Mouse (Mus musculus) intestine, embryonic 14.5 days (tissue): Measurements from ENCODE around the gene Mrgprb3. TPM values are rescaled to one million over a fixed set of nuclear protein-coding genes. Genes with fewer than 3 reads are reported as not detected.

ENCODE experiments used
- ATAC-seq: fragments of 200-750 bp; cut with Nextera tagmentation; replicated peaks from 2 replicates; pipeline ENCODE4 v1.8.0; 2017; ENCODE audit warnings: low read depth, moderate number of reproducible peaks, moderate TSS enrichment, moderate library complexity; ENCODE audit not compliant: low FRiP score, low TSS enrichment
- DNase-seq: peaks from one replicate; pipeline ENCODE4 v3.0.0-alpha.2; 2018; ENCODE audit warnings: low spot score
- H3K27ac ChIP-seq: fragments of 300-500 bp; sonication (generic); 2 replicates; pipeline ENCODE4 v1.5.1; 2014; ENCODE audit warnings: low read depth, mild to moderate bottlenecking, control low read depth
- H3K27me3 ChIP-seq: fragments of 300-500 bp; sonication (generic); replicated peaks from 2 replicates; pipeline ENCODE4 v1.6.1; 2014; ENCODE audit warnings: low read length, control low read depth; ENCODE audit not compliant: control insufficient read depth, insufficient read depth
- H3K36me3 ChIP-seq: fragments of 300-500 bp; sonication (generic); 2 replicates; pipeline ENCODE4 v1.6.1; 2014; ENCODE audit warnings: low read length, control low read depth; ENCODE audit not compliant: control insufficient read depth, insufficient read depth
- H3K4me1 ChIP-seq: fragments of 300-500 bp; sonication (generic); replicated peaks from 2 replicates; pipeline ENCODE4 v1.6.1; 2014; ENCODE audit warnings: low read length, control low read depth, mixed read lengths; ENCODE audit not compliant: control insufficient read depth, insufficient read depth
- H3K4me2 ChIP-seq: fragments of 300-500 bp; sonication (generic); 2 replicates; pipeline ENCODE4 v1.6.1; 2014; ENCODE audit warnings: low read length
- H3K4me3 ChIP-seq: fragments of 300-500 bp; sonication (generic); 2 replicates; pipeline ENCODE4 v1.5.1; 2014; ENCODE audit warnings: low read depth, low read length, control low read depth, mixed read lengths
- H3K9ac ChIP-seq: fragments of 300-500 bp; sonication (generic); 2 replicates; pipeline ENCODE4 v1.6.1; 2014; ENCODE audit warnings: mild to moderate bottlenecking, low read length
- H3K9me3 ChIP-seq: fragments of 300-500 bp; sonication (generic); 2 replicates; pipeline ENCODE4 v1.6.1; 2016; ENCODE audit warnings: low read length, control low read depth; ENCODE audit not compliant: control insufficient read depth
- WGBS: fragments of 180-500 bp; shearing (Covaris S2); extraction: QIAGEN DNeasy Blood & Tissue Kit; methylation state at CpG from one replicate; pipeline ENCODE4 v1.1.7; 2014; 5-methylcytosine and 5-hydroxymethylcytosine counted together
- polyA plus RNA-seq: library from polyadenylated mRNA; unstranded; fragments of >200 nt; fragmentation: Nextera tagmentation; extraction: Ambion mirVana; gene quantifications from 2 replicates; pipeline ENCODE4 v1.2.1, GENCODE M21; 2014

Gene Mrgprb3
- polyA plus RNA-seq = not detected in 2 replicates

- Histone ChIP-seq H3K4me3 (no peak within 1 kb of the TSS), H3K27ac (no peak within 1 kb of the TSS), H3K27me3 (no peaks in the 10 kb centered on the region), H3K9me3 (no peaks in the 10 kb centered on the region), H3K9ac (no peak within 1 kb of the TSS), H3K4me2 (no peak within 1 kb of the TSS), H3K4me1 (no peaks in the 10 kb centered on the region), H3K36me3 (no peaks in the 10 kb centered on the region)
- DNase-seq (no peak), ATAC-seq (no peak)
- 89% methylated on average over 2 of the region's 2 CpGs for WGBS
Measured at GRCm38 (mm10) chr7:48643711-48644110, at the start of gene Mrgprb3. Mrgprb3 (minus strand) TSS chr7:48643811.

Other genes starting within 250 kb of the Mrgprb3 start
- gene Mrgprb1, start 187.5 kb downstream of the Mrgprb3 start, polyA plus RNA-seq = not detected in 2 replicates
- gene Mrgprx2, start 144.5 kb downstream of the Mrgprb3 start, polyA plus RNA-seq = not detected in 2 replicates
- gene Mrgprb2, start 85.7 kb downstream of the Mrgprb3 start, polyA plus RNA-seq = not detected in 2 replicates
- gene Zdhhc13, start 145.2 kb upstream of the Mrgprb3 start, polyA plus RNA-seq = 39.0 and 39.1 TPM in 2 replicates
- gene Csrp3, start 204.2 kb upstream of the Mrgprb3 start, polyA plus RNA-seq = not detected in 2 replicates
- gene E2f8, start 237.8 kb upstream of the Mrgprb3 start, polyA plus RNA-seq = 18.8 and 21.9 TPM in 2 replicates